Mouse (Mus musculus) midbrain, embryonic 13.5 days (tissue): Measurements from ENCODE around the gene Dld. TPM values are rescaled to one million over a fixed set of nuclear protein-coding genes. Genes with fewer than 3 reads are reported as not detected.

Source experiments
- ATAC-seq: fragments of 200-750 bp; cut with Nextera tagmentation; 2 replicates; pipeline ENCODE4 v1.8.0; 2017; ENCODE audit warnings: mild to moderate bottlenecking, moderate TSS enrichment, moderate library complexity
- H3K27ac ChIP-seq: fragments of 300-500 bp; sonication (generic); 2 replicates; pipeline ENCODE4 v1.5.1; 2015; ENCODE audit warnings: inconsistent platforms, mild to moderate bottlenecking, moderate library complexity
- H3K27me3 ChIP-seq: fragments of 300-500 bp; sonication (generic); 2 replicates; pipeline ENCODE4 v1.6.1; 2015; ENCODE audit warnings: mild to moderate bottlenecking, inconsistent platforms
- H3K36me3 ChIP-seq: fragments of 300-500 bp; sonication (generic); 2 replicates; pipeline ENCODE4 v1.6.1; 2015; ENCODE audit warnings: mild to moderate bottlenecking, inconsistent platforms
- H3K4me1 ChIP-seq: fragments of 300-500 bp; sonication (generic); replicated peaks from 2 replicates; pipeline ENCODE4 v1.6.1; 2015; ENCODE audit warnings: inconsistent platforms
- H3K4me2 ChIP-seq: fragments of 300-500 bp; sonication (generic); replicated peaks from 2 replicates; pipeline ENCODE4 v1.6.1; 2015; ENCODE audit warnings: moderate library complexity, mild to moderate bottlenecking, inconsistent platforms
- H3K4me3 ChIP-seq: fragments of 300-500 bp; sonication (generic); replicated peaks from 2 replicates; pipeline ENCODE4 v1.5.1; 2015; ENCODE audit warnings: mild to moderate bottlenecking, inconsistent platforms
- H3K9ac ChIP-seq: fragments of 300-500 bp; sonication (generic); replicated peaks from 2 replicates; pipeline ENCODE4 v1.6.1; 2015; ENCODE audit warnings: mild to moderate bottlenecking, inconsistent platforms
- H3K9me3 ChIP-seq: fragments of 300-500 bp; sonication (generic); 2 replicates; pipeline ENCODE4 v1.6.1; 2016; ENCODE audit warnings: mild to moderate bottlenecking, inconsistent platforms
- WGBS: fragments of 180-500 bp; shearing (Covaris S2); methylation state at CpG from one replicate; pipeline ENCODE4 v1.1.7; 2015; 5-methylcytosine and 5-hydroxymethylcytosine counted together
- polyA plus RNA-seq: library from polyadenylated mRNA; unstranded; fragments of >200 nt; fragmentation: Nextera tagmentation; extraction: Ambion mirVana; gene quantifications from 2 replicates; pipeline ENCODE4 v1.2.1, GENCODE M21; 2015

Gene Dld
- polyA plus RNA-seq, 1 experiment from 2014 or later: 125 TPM

- H3K4me3 ChIP-seq: no peak overlapping the region
- H3K4me2 ChIP-seq: peak overlapping the region; percentile 28
- no peaks in the 10 kb centered on the region for H3K27me3 ChIP-seq
- H3K4me1 ChIP-seq: peaks cover 12% of the 10 kb centered on the region
- peak; percentile 80 for ATAC-seq
- H3K27ac ChIP-seq: no peak overlapping the region
- no peak overlapping the region for H3K9ac ChIP-seq
- H3K36me3 ChIP-seq: no peaks in the 10 kb centered on the region
- H3K9me3 ChIP-seq: no peaks in the 10 kb centered on the region
- 38% methylated on average over 9 of the region's 9 CpGs for WGBS
Measured at GRCm38 (mm10) chr12:31374603-31375282, 23.5 kb upstream of the Dld start.

- H3K4me2 ChIP-seq: no peak overlapping the region
- no peak overlapping the region for H3K4me3 ChIP-seq
- H3K36me3 ChIP-seq: no peaks in the 10 kb centered on the region
- H3K27ac ChIP-seq: no peak overlapping the region
- H3K9me3 ChIP-seq: no peaks in the 10 kb centered on the region
- no peak for ATAC-seq
- H3K27me3 ChIP-seq: no peaks in the 10 kb centered on the region
- no peak overlapping the region for H3K9ac ChIP-seq
- peaks cover under 1% of the 10 kb centered on the region; the same call in 1 of the 2 replicates for H3K4me1 ChIP-seq
- 90% methylated on average over 7 of the region's 7 CpGs for WGBS
Measured at GRCm38 (mm10) chr12:31369656-31370055, 18.4 kb upstream of the Dld start.

- Histone ChIP-seq H3K27ac (no peak overlapping the region), H3K36me3 (no peaks in the 10 kb centered on the region), H3K4me3 (no peak overlapping the region), H3K9ac (no peak overlapping the region), H3K27me3 (no peaks in the 10 kb centered on the region), H3K4me2 (no peak overlapping the region), H3K4me1 (no peaks in the 10 kb centered on the region), H3K9me3 (no peaks in the 10 kb centered on the region)
- WGBS: 100% methylated on average over 1 of the region's 1 CpGs
- ATAC-seq: no peak
Measured at GRCm38 (mm10) chr12:31369118-31369517, 17.9 kb upstream of the Dld start.

GRCm38 (mm10) chr12:31367721-31368120 lies 16.5 kb upstream of the Dld start:
- Histone ChIP-seq H3K4me3 (no peak overlapping the region), H3K27me3 (no peaks in the 10 kb centered on the region), H3K27ac (no peak overlapping the region), H3K9me3 (no peaks in the 10 kb centered on the region), H3K36me3 (no peaks in the 10 kb centered on the region), H3K9ac (no peak overlapping the region), H3K4me2 (no peak overlapping the region), H3K4me1 (no peaks in the 10 kb centered on the region)
- 91% methylated on average over 5 of the region's 5 CpGs for WGBS
- no peak for ATAC-seq

GRCm38 (mm10) chr12:31366428-31366827 lies 15.2 kb upstream of the Dld start:
- 69% methylated on average over 3 of the region's 3 CpGs for WGBS
- no peak overlapping the region for H3K9ac ChIP-seq

GRCm38 (mm10) chr12:31350191-31350943 lies 886 bp downstream of the Dld start:
- Histone ChIP-seq H3K27me3 (no peaks in the 10 kb centered on the region), H3K4me1 (peaks cover 20% of the 10 kb centered on the region), H3K4me2 (peak overlapping the region; percentile 89), H3K4me3 (peak overlapping the region; percentile 98), H3K36me3 (peaks cover 19% of the 10 kb centered on the region), H3K9ac (peak overlapping the region; percentile 97), H3K27ac (0 out of 2 replicates have a peak overlapping the region, but pooled peaks have one; percentile 80), H3K9me3 (no peaks in the 10 kb centered on the region)
- 32% methylated on average over 15 of the region's 15 CpGs for WGBS
- 0 out of 2 replicates have a peak, but pooled peaks have one; percentile 2 for ATAC-seq

More at GRCm38 (mm10) chr12:31366428-31366827, 15.2 kb upstream of the Dld start:
- Histone ChIP-seq H3K4me3 (no peak overlapping the region), H3K4me2 (no peak overlapping the region), H3K27ac (no peak overlapping the region), H3K27me3 (no peaks in the 10 kb centered on the region), H3K9me3 (no peaks in the 10 kb centered on the region), H3K4me1 (no peaks in the 10 kb centered on the region), H3K36me3 (no peaks in the 10 kb centered on the region)
- no peak for ATAC-seq

- Histone ChIP-seq H3K36me3 (peaks cover 64% of the 10 kb centered on the region), H3K9ac (no peak overlapping the region), H3K4me2 (no peak overlapping the region), H3K4me1 (no peaks in the 10 kb centered on the region), H3K4me3 (no peak overlapping the region), H3K27ac (no peak overlapping the region), H3K9me3 (no peaks in the 10 kb centered on the region), H3K27me3 (no peaks in the 10 kb centered on the region)
- no peak for ATAC-seq
- WGBS: 98% methylated on average over 1 of the region's 1 CpGs
Measured at GRCm38 (mm10) chr12:31333261-31333660, 18.0 kb downstream of the Dld start.

- Histone ChIP-seq H3K27me3 (no peaks in the 10 kb centered on the region), H3K4me1 (no peaks in the 10 kb centered on the region), H3K9ac (no peak overlapping the region), H3K4me2 (no peak overlapping the region), H3K9me3 (no peaks in the 10 kb centered on the region), H3K4me3 (no peak overlapping the region), H3K36me3 (peaks cover 23% of the 10 kb centered on the region), H3K27ac (no peak overlapping the region)
- WGBS: 90% methylated on average over 9 of the region's 9 CpGs
- no peak for ATAC-seq
Measured at GRCm38 (mm10) chr12:31327139-31327538, 24.1 kb downstream of the Dld start.

GRCm38 (mm10) chr12:31323136-31323695 lies 28.0 kb downstream of the Dld start:
- Histone ChIP-seq H3K9ac (no peak overlapping the region), H3K36me3 (0 out of 2 replicates have a peak, but pooled peaks cover 6% of the 10 kb centered on the region), H3K4me1 (no peaks in the 10 kb centered on the region), H3K4me2 (no peak overlapping the region), H3K9me3 (no peaks in the 10 kb centered on the region), H3K27me3 (no peaks in the 10 kb centered on the region), H3K4me3 (no peak overlapping the region), H3K27ac (no peak overlapping the region)
- no peak for ATAC-seq
- WGBS: 87% methylated on average over 9 of the region's 9 CpGs

GRCm38 (mm10) chr12:31321532-31321931 lies 29.7 kb downstream of the Dld start:
- WGBS: 100% methylated on average over 1 of the region's 1 CpGs
- Histone ChIP-seq H3K4me3 (no peak overlapping the region), H3K27ac (no peak overlapping the region), H3K4me1 (no peaks in the 10 kb centered on the region), H3K9ac (no peak overlapping the region), H3K36me3 (no peaks in the 10 kb centered on the region), H3K4me2 (no peak overlapping the region), H3K27me3 (no peaks in the 10 kb centered on the region), H3K9me3 (no peaks in the 10 kb centered on the region)
- ATAC-seq: no peak

GRCm38 (mm10) chr12:31320817-31321216 lies 30.4 kb downstream of the Dld start:
- H3K27ac ChIP-seq: no peak overlapping the region
- no peaks in the 10 kb centered on the region for H3K36me3 ChIP-seq
- no peaks in the 10 kb centered on the region for H3K4me1 ChIP-seq
- no peaks in the 10 kb centered on the region for H3K9me3 ChIP-seq
- WGBS: 85% methylated on average over 13 of the region's 13 CpGs
- H3K9ac ChIP-seq: no peak overlapping the region
- H3K4me3 ChIP-seq: no peak overlapping the region
- no peak for ATAC-seq
- no peak overlapping the region for H3K4me2 ChIP-seq
- no peaks in the 10 kb centered on the region for H3K27me3 ChIP-seq

GRCm38 (mm10) chr12:31318409-31318963 lies 32.8 kb downstream of the Dld start:
- H3K36me3 ChIP-seq: no peaks in the 10 kb centered on the region
- no peak overlapping the region for H3K27ac ChIP-seq
- H3K4me2 ChIP-seq: no peak overlapping the region
- no peak for ATAC-seq
- WGBS: 86% methylated on average over 10 of the region's 10 CpGs
- H3K27me3 ChIP-seq: no peaks in the 10 kb centered on the region
- H3K4me3 ChIP-seq: no peak overlapping the region
- no peaks in the 10 kb centered on the region for H3K9me3 ChIP-seq
- no peak overlapping the region for H3K9ac ChIP-seq
- no peaks in the 10 kb centered on the region for H3K4me1 ChIP-seq
